ENCODE assay signal across 30 mouse cellular contexts in the genomic region with DNA sequence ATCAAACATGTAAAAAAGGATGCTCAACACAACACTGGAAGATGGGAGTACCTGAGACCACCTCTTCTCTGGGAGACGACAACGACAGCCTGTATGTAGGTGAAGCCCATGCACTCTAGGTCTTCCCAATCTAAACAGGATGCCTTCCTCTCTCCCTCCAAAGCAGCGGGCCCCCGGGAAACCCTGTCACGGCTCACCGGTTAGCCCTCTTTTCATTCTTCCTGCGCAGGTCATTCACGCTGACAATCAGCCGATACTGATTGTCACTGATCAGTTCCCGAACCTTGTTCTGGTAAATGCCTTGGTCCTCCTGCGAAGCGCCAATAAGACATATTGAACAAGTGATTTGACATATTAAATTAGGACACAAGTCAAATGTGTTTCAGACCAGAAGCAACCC. TPM values are rescaled to one million over a fixed set of nuclear protein-coding genes. Genes with fewer than 3 reads are reported as not detected.
DNase-seq lines count a peak whose midpoint lies in the region; ATAC-seq and TF ChIP-seq lines count a peak whose summit lies in the region.
"Had no signal": no experiment of that assay in that cellular context is flagged by ENCODE, and none has a peak within 500 bp of the region (broad histone marks: within the 10 kb centered on the region; RNA-seq: fewer than 3 reads in every experiment).

No protein-coding gene starts in this region.

- no peak for ATAC-seq in kidney, postnatal 0 days (replicated peaks; ENCODE audit: low FRiP score, low read depth)
- no peak for ATAC-seq in midbrain, postnatal 0 days (ENCODE audit: low FRiP score)
- no peak for ATAC-seq in liver, embryonic 15.5 days (ENCODE audit: insufficient read depth)
- ATAC-seq: activated CD4-positive, CD25-positive, alpha-beta regulatory T cell, adult 4 months; intestine, postnatal 0 days had no signal

- H3K36me3 ChIP-seq in heart, embryonic 10.5 days = peaks cover 54% of the 10 kb centered on the region
- peaks cover 43% of the 10 kb centered on the region for H3K36me3 ChIP-seq in kidney, postnatal 0 days (ENCODE audit: insufficient read depth, low read length)
- H3K36me3 ChIP-seq in midbrain, embryonic 10.5 days = peaks cover 59% of the 10 kb centered on the region
- H3K36me3 ChIP-seq in midbrain, postnatal 0 days (ENCODE audit: insufficient read depth, low read length) = no peaks in the 10 kb centered on the region
- H3K36me3 ChIP-seq in liver, embryonic 15.5 days (replicated peaks) = peaks cover 61% of the 10 kb centered on the region

- no peak overlapping the region for H3K4me3 ChIP-seq in heart, embryonic 10.5 days
- H3K4me3 ChIP-seq in kidney, postnatal 0 days (replicated peaks; ENCODE audit: low read depth, low read length) = no peak overlapping the region
- peak overlapping the region; percentile 87 for H3K4me3 ChIP-seq in midbrain, embryonic 10.5 days
- H3K4me3 ChIP-seq in midbrain, postnatal 0 days (ENCODE audit: low read depth, low read length) = no peak overlapping the region
- peak overlapping the region; percentile 88 for H3K4me3 ChIP-seq in liver, embryonic 15.5 days (replicated peaks)
- H3K4me3 ChIP-seq: layer of hippocampus, adult 2 months had no signal

- peaks cover 8% of the 10 kb centered on the region for H3K4me1 ChIP-seq in heart, embryonic 10.5 days
- 0 out of 2 replicates have a peak, but pooled peaks cover 3% of the 10 kb centered on the region for H3K4me1 ChIP-seq in kidney, postnatal 0 days (replicated peaks; ENCODE audit: insufficient read depth, low read length)
- peaks cover 22% of the 10 kb centered on the region for H3K4me1 ChIP-seq in midbrain, embryonic 10.5 days
- no peaks in the 10 kb centered on the region for H3K4me1 ChIP-seq in midbrain, postnatal 0 days (ENCODE audit: insufficient read depth, low read length)
- peaks cover 27% of the 10 kb centered on the region for H3K4me1 ChIP-seq in liver, embryonic 15.5 days (replicated peaks)

- intact Hi-C loops in heart, postnatal 10 days (cut with DNase I) = no loop called here
- intact Hi-C loops in left cerebral cortex, postnatal 25 days (cut with DNase I) = no loop called here

- H3K4me2 ChIP-seq in kidney, postnatal 0 days (ENCODE audit: low read length) = 0 out of 2 replicates have a peak overlapping the region, but pooled peaks have one; percentile 1
- no peak overlapping the region for H3K4me2 ChIP-seq in midbrain, postnatal 0 days (ENCODE audit: low read depth, low read length, poor library complexity, severe bottlenecking)
- H3K4me2 ChIP-seq in liver, embryonic 15.5 days = peak overlapping the region; percentile 70; the same call in 1 of the 2 replicates

- H3K9me3 ChIP-seq in heart, embryonic 10.5 days = no peaks in the 10 kb centered on the region
- H3K9me3 ChIP-seq in kidney, postnatal 0 days (replicated peaks; ENCODE audit: low read length) = no peaks in the 10 kb centered on the region
- no peaks in the 10 kb centered on the region for H3K9me3 ChIP-seq in midbrain, embryonic 10.5 days (replicated peaks)
- H3K9me3 ChIP-seq in midbrain, postnatal 0 days (ENCODE audit: low read length) = no peaks in the 10 kb centered on the region
- H3K9me3 ChIP-seq in liver, embryonic 15.5 days (replicated peaks) = no peaks in the 10 kb centered on the region
- H3K9me3 ChIP-seq: limb, embryonic 13.5 days had no signal

- peak; percentile 55 for DNase-seq in heart, embryonic 10.5 days (ENCODE audit: low spot score)
- DNase-seq in heart, postnatal 10 days = no peak
- DNase-seq in kidney, postnatal 0 days (ENCODE audit: low spot score) = no peak
- DNase-seq in kidney, postnatal 36 days = no peak
- no peak for DNase-seq in midbrain, embryonic 10.5 days (ENCODE audit: low spot score)
- DNase-seq in midbrain, postnatal 0 days (ENCODE audit: low spot score) = no peak
- DNase-seq in left cerebral cortex, postnatal 25 days (ENCODE audit: low spot score in 2 of 2) = no peak
- DNase-seq: adrenal gland, adult 8-10 months; B cell, adult 2 months; cerebellum, adult 11-12 months; cerebellum, postnatal 10 days; gastrocnemius, postnatal 25 days; layer of hippocampus, postnatal 36 days; lung, adult 2 months; midbrain, embryonic 14.5 days; right cerebral cortex, postnatal 4 days; thymus, postnatal 14 days had no signal

- WGBS in heart, embryonic 10.5 days = 80% methylated on average over 12 of the region's 12 CpGs
- 56% methylated on average over 12 of the region's 12 CpGs for WGBS in kidney, postnatal 0 days
- WGBS in midbrain, embryonic 10.5 days = 58% methylated on average over 12 of the region's 12 CpGs
- 45% methylated on average over 12 of the region's 12 CpGs for WGBS in midbrain, postnatal 0 days
- WGBS in liver, embryonic 15.5 days (ENCODE audit: insufficient replicate concordance) = 69% methylated on average over 12 of the region's 12 CpGs

- no peak overlapping the region for H3K9ac ChIP-seq in kidney, postnatal 0 days (ENCODE audit: low read depth, low read length)
- H3K9ac ChIP-seq in midbrain, postnatal 0 days (replicated peaks; ENCODE audit: low read length, poor library complexity, severe bottlenecking) = no peak overlapping the region
- H3K9ac ChIP-seq in liver, embryonic 15.5 days = no peak overlapping the region

- no peaks in the 10 kb centered on the region for H3K27me3 ChIP-seq in heart, embryonic 10.5 days (ENCODE audit: insufficient read depth, poor library complexity, severe bottlenecking)
- H3K27me3 ChIP-seq in kidney, postnatal 0 days (ENCODE audit: insufficient read depth, low read length) = no peaks in the 10 kb centered on the region
- no peaks in the 10 kb centered on the region for H3K27me3 ChIP-seq in midbrain, embryonic 10.5 days (ENCODE audit: low read depth, poor library complexity, severe bottlenecking)
- H3K27me3 ChIP-seq in midbrain, postnatal 0 days (ENCODE audit: insufficient read depth, low read length) = no peaks in the 10 kb centered on the region
- H3K27me3 ChIP-seq in liver, embryonic 15.5 days = no peaks in the 10 kb centered on the region
- H3K27me3 ChIP-seq: CH12.LX; limb, embryonic 13.5 days had no signal

- no peak overlapping the region for H3K27ac ChIP-seq in heart, embryonic 10.5 days
- H3K27ac ChIP-seq in kidney, postnatal 0 days = no peak overlapping the region
- no peak overlapping the region for H3K27ac ChIP-seq in midbrain, embryonic 10.5 days (replicated peaks)
- no peak overlapping the region for H3K27ac ChIP-seq in midbrain, postnatal 0 days (ENCODE audit: low read depth, low read length)
- no peak overlapping the region for H3K27ac ChIP-seq in liver, embryonic 15.5 days (replicated peaks)
- H3K27ac ChIP-seq: layer of hippocampus, adult 2 months; limb, embryonic 13.5 days had no signal

- no peak for TF ChIP-seq CTCF in kidney, postnatal 0 days (IDR thresholded peaks at IDR 0.05; ENCODE audit: low read depth)
- TF ChIP-seq CTCF in midbrain, postnatal 0 days (IDR thresholded peaks at IDR 0.05) = no peak

RNA-seq across cellular contexts. Expression of gene Mcm3, which starts 2.5 kb away (rescaled TPM):
- 168 and 195 TPM in 2 replicates for polyA plus RNA-seq in heart, embryonic 10.5 days (2016; fragmentation: Nextera tagmentation; extraction: Ambion mirVana)
- 10 to 100 TPM; 24.0 to 30.0 TPM for total RNA-seq in heart, postnatal 10 days (2021)
- polyA plus RNA-seq in kidney, postnatal 0 days (2015; fragmentation: Nextera tagmentation; extraction: Ambion mirVana) = 68.5 and 84.4 TPM in 2 replicates
- polyA plus RNA-seq in midbrain, embryonic 10.5 days (2016; fragmentation: Nextera tagmentation; extraction: Ambion mirVana) = 269 and 296 TPM in 2 replicates
- 8.4 and 10.1 TPM in 2 replicates for total RNA-seq in midbrain, postnatal 0 days (2014; rRNA removed)
- polyA plus RNA-seq in midbrain, postnatal 0 days (2015; fragmentation: Nextera tagmentation; extraction: Ambion mirVana) = 6.3 and 8.0 TPM in 2 replicates
- 135 and 141 TPM in 2 replicates for polyA plus RNA-seq in liver, embryonic 15.5 days (2015; fragmentation: Nextera tagmentation; extraction: Ambion mirVana)
- total RNA-seq in left cerebral cortex, postnatal 25 days (2021) = 1 to 10 TPM; 2.2 to 3.1 TPM

RNA-seq across cellular contexts. Expression of gene Il17f, which starts 27.2 kb away (rescaled TPM):
- 0.16 TPM in 1 of 2 replicates, not detected in the other for polyA plus RNA-seq in heart, embryonic 10.5 days (2016; fragmentation: Nextera tagmentation; extraction: Ambion mirVana)
- not detected for total RNA-seq in heart, postnatal 10 days (2021)
- not detected in 2 replicates for polyA plus RNA-seq in kidney, postnatal 0 days (2015; fragmentation: Nextera tagmentation; extraction: Ambion mirVana)
- polyA plus RNA-seq in midbrain, embryonic 10.5 days (2016; fragmentation: Nextera tagmentation; extraction: Ambion mirVana) = 0.24 TPM in 1 of 2 replicates, not detected in the other
- 0.38 TPM in 1 of 2 replicates, not detected in the other for total RNA-seq in midbrain, postnatal 0 days (2014; rRNA removed)
- 0.31 TPM in 1 of 2 replicates, not detected in the other for polyA plus RNA-seq in midbrain, postnatal 0 days (2015; fragmentation: Nextera tagmentation; extraction: Ambion mirVana)
- not detected in 2 replicates for polyA plus RNA-seq in liver, embryonic 15.5 days (2015; fragmentation: Nextera tagmentation; extraction: Ambion mirVana)
- not detected for total RNA-seq in left cerebral cortex, postnatal 25 days (2021)
- total RNA-seq: adrenal gland, adult 8-10 months; gastrocnemius, postnatal 25 days; heart, adult 18-20 months; layer of hippocampus, postnatal 36 days; left cerebral cortex, postnatal 14 days had no signal
- polyA plus RNA-seq: activated CD4-positive, CD25-positive, alpha-beta regulatory T cell, adult 4 months; cortical plate, adult 2 months; embryonic facial prominence, embryonic 11.5 days; hindbrain, embryonic 11.5 days; intestine, postnatal 0 days; lung, adult 2 months; midbrain, embryonic 14.5 days; neural tube, embryonic 14.5 days; stomach, embryonic 14.5 days had no signal

Comparison
In these comparisons a context has a peak if more than half of its experiments do, and no peak if none do; other contexts are left out.
1. H3K4me3 ChIP-seq: peak in midbrain, embryonic 10.5 days (single experiment) and liver, embryonic 15.5 days (single experiment); none in heart, embryonic 10.5 days (single experiment), kidney, postnatal 0 days (single experiment) and midbrain, postnatal 0 days (single experiment).